Mouse (Mus musculus): ENCODE data around the gene Adarb1. TPM values are rescaled to one million over a fixed set of nuclear protein-coding genes. Genes with fewer than 3 reads are reported as not detected.

Gene Adarb1
- polyA plus RNA-seq, 1 experiment from 2014 or later: 6.2 TPM

DNA sequence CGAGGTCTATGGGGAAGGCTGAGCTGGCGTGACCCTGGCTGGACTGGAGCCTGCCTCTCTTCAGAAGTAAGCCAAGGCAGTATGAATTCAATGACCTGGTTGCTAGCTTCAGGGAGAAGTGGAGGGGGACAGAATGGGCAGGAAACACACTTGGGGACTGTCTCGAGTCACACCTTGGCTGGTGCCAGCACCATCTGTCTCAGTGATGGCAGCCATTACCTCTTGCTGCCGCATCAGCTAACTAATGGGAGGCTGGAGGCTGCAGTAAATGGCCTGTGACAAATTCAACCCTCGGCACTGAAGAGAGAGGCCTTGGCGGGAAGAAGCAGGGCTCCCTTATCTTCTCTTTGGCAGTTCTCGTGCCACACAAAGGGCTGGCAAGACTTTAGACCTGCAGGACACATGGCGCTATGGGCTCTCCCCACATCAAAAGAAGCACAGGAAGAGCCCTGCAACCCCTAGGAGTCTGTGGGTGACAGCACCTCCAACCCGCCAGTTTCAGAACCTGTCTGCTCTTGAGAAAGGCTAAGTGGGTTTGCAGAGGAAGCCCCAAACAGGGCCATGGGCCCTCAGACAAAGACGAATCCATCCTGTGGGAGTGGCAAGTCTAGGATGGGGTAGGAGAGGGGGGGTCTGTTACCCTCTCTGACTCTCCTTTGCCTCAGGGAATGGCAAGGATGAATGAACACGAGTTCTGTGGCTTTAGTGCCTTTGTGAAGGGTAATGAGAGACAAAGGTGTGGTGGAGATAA, 144.9 kb downstream of the Adarb1 start:
- no peak overlapping the region for H3K4me3 ChIP-seq (ENCODE audit: low read depth, low read length)
- no peak for DNase-seq (ENCODE audit: low spot score)
- no peaks in the 10 kb centered on the region for H3K9me3 ChIP-seq (ENCODE audit: control insufficient read depth, low read length)
- WGBS: 67% methylated on average over 11 of the region's 11 CpGs
- no peak overlapping the region for H3K27ac ChIP-seq (ENCODE audit: low read depth, low read length)
- H3K9ac ChIP-seq (ENCODE audit: low read length): no peak overlapping the region
- H3K4me1 ChIP-seq (replicated peaks; ENCODE audit: control insufficient read depth, insufficient read depth, low read length): no peaks in the 10 kb centered on the region
- ATAC-seq (replicated peaks; ENCODE audit: low FRiP score): no peak
- peaks cover 5% of the 10 kb centered on the region for H3K36me3 ChIP-seq (ENCODE audit: control insufficient read depth, insufficient read depth, low read length)
- H3K27me3 ChIP-seq (ENCODE audit: control insufficient read depth, insufficient read depth, low read length): no peaks in the 10 kb centered on the region
- no peak overlapping the region for H3K4me2 ChIP-seq (ENCODE audit: low read depth, low read length, severe bottlenecking)

DNA sequence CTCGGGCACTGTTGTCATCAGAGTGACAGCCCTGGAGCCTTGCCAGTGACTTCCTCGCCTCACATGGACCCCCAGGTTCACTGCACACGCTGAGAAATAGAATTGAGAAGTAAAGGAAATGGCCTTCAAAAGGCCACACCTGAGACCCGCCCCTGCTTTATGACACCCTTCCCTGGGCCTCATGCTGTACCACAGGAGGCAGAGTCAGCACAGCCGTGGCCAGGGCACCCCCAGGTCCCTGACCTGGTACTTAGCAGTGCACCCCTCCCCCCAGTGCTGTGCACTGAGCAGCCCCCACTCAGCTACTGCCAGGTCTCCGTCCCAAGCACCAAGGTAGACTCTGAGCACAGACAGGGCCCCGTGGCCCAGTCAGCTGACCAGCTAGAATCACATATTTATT, 148.9 kb downstream of the Adarb1 start:
- no peak overlapping the region for H3K27ac ChIP-seq (ENCODE audit: low read depth, low read length)
- H3K4me2 ChIP-seq (ENCODE audit: low read depth, low read length, severe bottlenecking): no peak overlapping the region
- ATAC-seq (replicated peaks; ENCODE audit: low FRiP score): no peak
- no peak overlapping the region for H3K4me3 ChIP-seq (ENCODE audit: low read depth, low read length)
- H3K27me3 ChIP-seq (ENCODE audit: control insufficient read depth, insufficient read depth, low read length): no peaks in the 10 kb centered on the region
- WGBS: 90% methylated on average over 7 of the region's 7 CpGs
- DNase-seq (ENCODE audit: low spot score): no peak
- peaks cover 14% of the 10 kb centered on the region for H3K36me3 ChIP-seq (ENCODE audit: control insufficient read depth, insufficient read depth, low read length)
- no peak overlapping the region for H3K9ac ChIP-seq (ENCODE audit: low read length)
- no peaks in the 10 kb centered on the region for H3K9me3 ChIP-seq (ENCODE audit: control insufficient read depth, low read length)
- no peaks in the 10 kb centered on the region for H3K4me1 ChIP-seq (replicated peaks; ENCODE audit: control insufficient read depth, insufficient read depth, low read length)

DNA sequence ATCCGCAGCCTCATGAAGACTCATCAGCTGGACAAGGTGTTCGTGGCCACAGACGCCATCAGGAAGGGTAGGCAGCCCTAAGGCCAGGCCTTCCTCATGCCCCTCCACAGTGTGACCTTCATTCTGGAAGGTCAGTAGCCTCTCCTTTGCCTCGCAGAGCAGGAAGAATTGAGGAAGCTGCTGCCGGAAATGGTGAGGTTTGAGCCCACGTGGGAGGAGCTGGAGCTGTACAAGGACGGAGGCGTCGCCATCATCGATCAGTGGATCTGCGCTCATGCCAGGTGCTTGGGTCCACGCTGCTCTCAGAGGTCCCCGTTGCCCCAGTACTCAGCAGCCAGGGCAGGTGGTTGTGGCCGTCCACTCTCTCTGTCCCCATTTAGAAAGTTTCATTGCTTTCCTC, 151.0 kb downstream of the Adarb1 start:
- Histone ChIP-seq H3K9ac (ENCODE audit: low read length) (no peak overlapping the region), H3K9me3 (ENCODE audit: control insufficient read depth, low read length) (no peaks in the 10 kb centered on the region), H3K4me1 (replicated peaks; ENCODE audit: control insufficient read depth, insufficient read depth, low read length) (no peaks in the 10 kb centered on the region), H3K27me3 (ENCODE audit: control insufficient read depth, insufficient read depth, low read length) (no peaks in the 10 kb centered on the region), H3K36me3 (ENCODE audit: control insufficient read depth, insufficient read depth, low read length) (peaks cover 17% of the 10 kb centered on the region), H3K4me3 (ENCODE audit: low read depth, low read length) (no peak overlapping the region), H3K27ac (ENCODE audit: low read depth, low read length) (no peak overlapping the region), H3K4me2 (ENCODE audit: low read depth, low read length, severe bottlenecking) (no peak overlapping the region)
- DNase-seq (ENCODE audit: low spot score) (no peak), ATAC-seq (replicated peaks; ENCODE audit: low FRiP score) (no peak)
- 95% methylated on average over 14 of the region's 14 CpGs for WGBS

DNA sequence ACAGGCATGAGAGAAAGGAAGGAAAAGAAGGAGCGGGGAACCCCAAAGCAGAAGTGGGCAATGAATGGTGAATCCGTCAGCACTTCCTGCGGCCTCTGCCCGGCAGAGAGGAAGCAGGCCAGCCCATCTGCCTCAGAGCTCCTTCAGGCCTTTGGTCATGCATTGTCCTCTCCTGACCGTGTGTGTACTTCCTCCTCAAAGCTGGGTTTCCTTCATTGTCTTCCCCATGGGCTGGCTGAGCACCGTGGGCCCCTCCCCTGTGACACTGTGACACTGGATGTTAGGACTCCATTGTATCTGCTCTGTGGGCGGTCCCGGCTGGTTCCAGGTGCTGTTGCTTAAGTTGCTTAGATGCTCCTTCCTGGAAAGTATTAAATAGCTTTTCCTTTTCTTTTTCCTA, 151.8 kb downstream of the Adarb1 start:
- no peak overlapping the region for H3K4me2 ChIP-seq (ENCODE audit: low read depth, low read length, severe bottlenecking)
- no peaks in the 10 kb centered on the region for H3K4me1 ChIP-seq (replicated peaks; ENCODE audit: control insufficient read depth, insufficient read depth, low read length)
- no peak overlapping the region for H3K27ac ChIP-seq (ENCODE audit: low read depth, low read length)
- ATAC-seq (replicated peaks; ENCODE audit: low FRiP score) (no peak), DNase-seq (ENCODE audit: low spot score) (no peak)
- H3K4me3 ChIP-seq (ENCODE audit: low read depth, low read length): no peak overlapping the region
- peaks cover 17% of the 10 kb centered on the region for H3K36me3 ChIP-seq (ENCODE audit: control insufficient read depth, insufficient read depth, low read length)
- 76% methylated on average over 8 of the region's 8 CpGs for WGBS
- H3K27me3 ChIP-seq (ENCODE audit: control insufficient read depth, insufficient read depth, low read length): no peaks in the 10 kb centered on the region
- no peaks in the 10 kb centered on the region for H3K9me3 ChIP-seq (ENCODE audit: control insufficient read depth, low read length)
- no peak overlapping the region for H3K9ac ChIP-seq (ENCODE audit: low read length)

DNA sequence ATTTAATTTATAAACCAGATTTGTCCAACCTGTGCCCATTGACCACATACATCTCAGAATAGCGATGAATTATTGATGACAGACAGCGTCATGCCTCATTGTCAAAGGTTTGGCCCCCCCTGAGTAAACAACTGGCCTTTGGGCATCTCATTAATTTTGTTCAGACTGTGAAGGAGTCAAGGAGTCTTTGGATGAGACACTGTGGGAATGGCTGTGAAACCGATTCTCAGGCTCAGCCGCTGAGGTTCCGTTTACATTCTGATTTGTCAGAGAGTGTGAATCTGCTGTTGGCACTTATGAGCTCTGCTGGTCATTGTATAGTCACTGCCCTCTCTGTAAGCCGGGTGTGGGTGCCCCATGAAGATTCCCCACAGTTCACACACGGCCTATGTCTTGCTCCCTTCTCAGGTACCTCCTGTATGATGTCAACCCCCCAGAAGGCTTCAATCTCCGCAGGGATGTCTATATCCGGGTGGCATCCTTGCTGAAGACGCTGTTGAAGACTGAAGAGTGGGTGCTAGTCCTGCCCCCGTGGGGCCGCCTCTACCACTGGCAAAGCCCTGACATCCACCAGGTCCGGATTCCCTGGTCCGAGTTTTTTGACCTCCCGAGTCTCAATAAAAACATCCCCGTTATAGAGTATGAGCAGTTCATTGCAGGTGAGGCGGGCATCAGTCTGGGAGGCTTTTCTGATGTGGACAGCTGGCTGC, 157.7 kb downstream of the Adarb1 start:
- Histone ChIP-seq H3K9me3 (ENCODE audit: control insufficient read depth, low read length) (no peaks in the 10 kb centered on the region), H3K27ac (ENCODE audit: low read depth, low read length) (no peak overlapping the region), H3K4me2 (ENCODE audit: low read depth, low read length, severe bottlenecking) (peak overlapping the region; percentile 76; the same call in 1 of the 2 replicates), H3K27me3 (ENCODE audit: control insufficient read depth, insufficient read depth, low read length) (no peaks in the 10 kb centered on the region), H3K4me1 (replicated peaks; ENCODE audit: control insufficient read depth, insufficient read depth, low read length) (no peaks in the 10 kb centered on the region), H3K36me3 (ENCODE audit: control insufficient read depth, insufficient read depth, low read length) (peaks cover 2% of the 10 kb centered on the region; the same call in 1 of the 2 replicates), H3K9ac (ENCODE audit: low read length) (no peak overlapping the region; the same call in 1 of the 2 replicates), H3K4me3 (ENCODE audit: low read depth, low read length) (peak overlapping the region; percentile 88)
- WGBS: 89% methylated on average over 17 of the region's 17 CpGs
- DNase-seq (ENCODE audit: low spot score) (no peak), ATAC-seq (replicated peaks; ENCODE audit: low FRiP score) (no peak)

DNA sequence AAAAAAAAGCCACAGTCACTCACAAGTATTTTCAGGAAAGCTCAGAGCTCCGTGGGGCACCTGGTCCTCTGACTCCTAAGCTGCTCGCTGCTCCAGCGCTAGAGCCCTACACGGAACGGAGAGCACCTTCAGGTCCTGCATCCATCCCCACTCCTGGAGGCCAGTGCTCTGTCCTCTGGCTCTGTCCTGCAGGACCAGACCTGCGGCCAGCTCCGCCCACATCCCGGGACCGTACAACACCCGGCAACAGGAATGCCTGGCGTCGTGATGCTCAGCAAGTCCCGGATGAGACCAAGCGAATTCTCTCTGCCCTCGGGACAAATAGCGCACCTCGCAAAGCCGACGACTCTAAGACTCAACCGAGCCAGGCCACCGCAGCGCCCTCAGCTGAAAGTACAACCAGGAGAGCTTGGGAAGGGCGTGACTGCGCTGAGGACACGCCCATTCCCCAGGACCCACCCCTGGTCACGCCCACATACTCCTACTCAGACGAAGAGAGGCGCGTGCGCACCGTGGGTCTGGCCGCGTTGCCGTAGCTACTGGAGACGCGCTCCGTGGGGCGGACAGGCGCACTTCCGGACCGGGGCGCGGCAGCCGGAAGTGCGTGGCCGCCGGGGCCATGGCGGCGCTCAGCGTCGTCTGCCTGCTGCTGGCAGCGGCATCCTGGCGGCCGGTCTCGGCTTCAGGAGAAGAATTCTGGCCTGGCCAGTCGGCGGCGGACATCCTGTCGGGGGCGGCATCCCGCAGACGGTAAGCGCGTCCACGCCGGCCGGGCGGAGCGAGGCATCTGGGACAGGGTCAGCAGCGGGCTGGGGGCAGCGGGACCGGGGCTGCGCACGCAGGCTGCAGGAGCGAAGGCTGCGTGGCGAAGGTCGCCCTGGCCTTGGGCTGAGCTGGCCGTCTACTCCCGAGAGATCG, 159.1 kb downstream of the Adarb1 start, which contains the start of gene Pofut2:
TSS of gene Pofut2 (plus strand) at position 515 of the 918 bp plus-strand sequence.
- no peaks in the 10 kb centered on the region for H3K27me3 ChIP-seq (ENCODE audit: control insufficient read depth, insufficient read depth, low read length)
- no peaks in the 10 kb centered on the region for H3K4me1 ChIP-seq (replicated peaks; ENCODE audit: control insufficient read depth, insufficient read depth, low read length)
- H3K9me3 ChIP-seq (ENCODE audit: control insufficient read depth, low read length): no peaks in the 10 kb centered on the region
- H3K27ac ChIP-seq (ENCODE audit: low read depth, low read length): peak within 1 kb of the TSS; percentile 75
- ATAC-seq (replicated peaks; ENCODE audit: low FRiP score): peak; percentile 98
- peak within 1 kb of the TSS; percentile 88 for H3K4me3 ChIP-seq (ENCODE audit: low read depth, low read length)
- peak within 1 kb of the TSS; percentile 76 for H3K4me2 ChIP-seq (ENCODE audit: low read depth, low read length, severe bottlenecking)
- peak within 1 kb of the TSS; percentile 87 for H3K9ac ChIP-seq (ENCODE audit: low read length)
- DNase-seq (ENCODE audit: low spot score): peak; percentile 99
- H3K36me3 ChIP-seq (ENCODE audit: control insufficient read depth, insufficient read depth, low read length): peaks cover under 1% of the 10 kb centered on the region; the same call in 1 of the 2 replicates
- WGBS: under 1% methylated on average over 81 of the region's 81 CpGs

DNA sequence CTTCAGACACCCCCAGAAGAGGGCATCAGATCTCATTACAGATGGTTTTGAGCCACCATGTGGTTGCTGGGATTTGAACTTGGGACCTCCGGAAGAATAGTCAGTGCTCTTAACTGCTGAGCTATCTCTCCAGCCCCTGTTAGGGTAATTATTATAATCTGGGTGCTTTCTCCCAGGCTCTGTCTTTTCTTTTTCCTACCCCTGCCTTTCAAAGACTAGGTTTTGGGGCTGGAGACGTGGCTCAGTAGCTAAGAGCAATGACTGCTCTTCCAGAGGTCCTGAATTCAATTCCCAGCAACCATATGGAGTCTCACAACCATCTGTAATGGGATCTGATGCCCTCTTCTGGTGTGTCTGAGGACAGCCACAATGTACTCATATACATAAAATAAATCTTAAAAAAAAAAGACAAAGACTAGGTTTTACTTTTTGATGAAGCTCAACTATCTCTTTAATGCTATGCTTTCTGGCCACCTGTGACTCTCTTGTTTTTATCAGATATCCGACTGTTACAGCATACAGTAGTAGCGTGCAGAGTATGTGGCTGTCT, 160.0 kb downstream of the Adarb1 start:
- Histone ChIP-seq H3K9me3 (ENCODE audit: control insufficient read depth, low read length) (no peaks in the 10 kb centered on the region), H3K4me2 (ENCODE audit: low read depth, low read length, severe bottlenecking) (peak overlapping the region; percentile 76; the same call in 1 of the 2 replicates), H3K27me3 (ENCODE audit: control insufficient read depth, insufficient read depth, low read length) (no peaks in the 10 kb centered on the region), H3K4me1 (replicated peaks; ENCODE audit: control insufficient read depth, insufficient read depth, low read length) (no peaks in the 10 kb centered on the region), H3K36me3 (ENCODE audit: control insufficient read depth, insufficient read depth, low read length) (no peaks in the 10 kb centered on the region; the same call in 1 of the 2 replicates), H3K4me3 (ENCODE audit: low read depth, low read length) (peak overlapping the region; percentile 88; the same call in 1 of the 2 replicates), H3K9ac (ENCODE audit: low read length) (peak overlapping the region; percentile 69), H3K27ac (ENCODE audit: low read depth, low read length) (no peak overlapping the region)
- DNase-seq (ENCODE audit: low spot score) (no peak), ATAC-seq (replicated peaks; ENCODE audit: low FRiP score) (no peak)
- WGBS: 65% methylated on average over 4 of the region's 4 CpGs

DNA sequence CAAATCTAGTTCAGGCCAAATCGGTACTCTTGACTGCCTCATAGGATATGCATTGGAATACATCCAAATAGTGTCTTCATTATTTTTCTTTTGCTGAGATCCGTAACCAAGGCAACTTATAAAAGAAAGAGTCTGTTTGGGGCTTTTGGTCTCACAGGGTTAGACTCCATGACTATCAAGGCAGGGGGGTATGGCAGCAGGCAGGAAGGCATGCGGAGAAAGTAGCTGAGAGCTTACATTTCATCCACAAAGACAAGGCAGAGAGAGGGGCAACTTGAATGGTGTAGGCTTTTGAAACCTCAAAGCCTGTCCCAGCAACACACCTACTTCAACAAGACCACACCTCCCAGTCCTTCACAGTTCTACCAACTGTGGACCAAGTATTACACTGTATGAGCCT, 162.4 kb downstream of the Adarb1 start:
- ATAC-seq (replicated peaks; ENCODE audit: low FRiP score): no peak

More for the DNA sequence above, 162.4 kb downstream of the Adarb1 start:
- Histone ChIP-seq H3K36me3 (ENCODE audit: control insufficient read depth, insufficient read depth, low read length) (no peaks in the 10 kb centered on the region), H3K9me3 (ENCODE audit: control insufficient read depth, low read length) (no peaks in the 10 kb centered on the region), H3K4me2 (ENCODE audit: low read depth, low read length, severe bottlenecking) (no peak overlapping the region), H3K27ac (ENCODE audit: low read depth, low read length) (no peak overlapping the region), H3K27me3 (ENCODE audit: control insufficient read depth, insufficient read depth, low read length) (no peaks in the 10 kb centered on the region), H3K4me3 (ENCODE audit: low read depth, low read length) (no peak overlapping the region), H3K4me1 (replicated peaks; ENCODE audit: control insufficient read depth, insufficient read depth, low read length) (no peaks in the 10 kb centered on the region; the same call in 1 of the 2 replicates), H3K9ac (ENCODE audit: low read length) (no peak overlapping the region)
- WGBS: 73% methylated on average over 3 of the region's 3 CpGs
- no peak for DNase-seq (ENCODE audit: low spot score)
